Mouse (Mus musculus) kidney, embryonic 14.5 days (tissue): ENCODE measurements around the gene Ints14. TPM values are rescaled to one million over a fixed set of nuclear protein-coding genes. Genes with fewer than 3 reads are reported as not detected.

Experiments used
- ATAC-seq: fragments of 200-750 bp; cut with Nextera tagmentation; 2 replicates; pipeline ENCODE4 v1.8.0; 2017; ENCODE audit warnings: moderate number of reproducible peaks, mild to moderate bottlenecking, moderate TSS enrichment, moderate library complexity; ENCODE audit not compliant: low FRiP score, low TSS enrichment
- H3K27ac ChIP-seq: fragments of 300-500 bp; sonication (generic); 2 replicates; pipeline ENCODE4 v1.5.1; 2014; ENCODE audit warnings: low read depth, mild to moderate bottlenecking, low read length, moderate library complexity, mixed read lengths
- H3K27me3 ChIP-seq: fragments of 300-500 bp; sonication (generic); 2 replicates; pipeline ENCODE4 v1.6.1; 2014; ENCODE audit warnings: mild to moderate bottlenecking, low read length; ENCODE audit not compliant: control insufficient read depth, insufficient read depth
- H3K36me3 ChIP-seq: fragments of 300-500 bp; sonication (generic); 2 replicates; pipeline ENCODE4 v1.6.1; 2014; ENCODE audit warnings: low read length, mixed read lengths; ENCODE audit not compliant: control insufficient read depth, insufficient read depth
- H3K4me1 ChIP-seq: fragments of 300-500 bp; sonication (generic); 2 replicates; pipeline ENCODE4 v1.6.1; 2014; ENCODE audit warnings: low read length, mixed read lengths; ENCODE audit not compliant: control insufficient read depth, insufficient read depth
- H3K4me2 ChIP-seq: fragments of 300-500 bp; sonication (generic); replicated peaks from 2 replicates; pipeline ENCODE4 v1.6.1; 2014; ENCODE audit warnings: low read depth, mild to moderate bottlenecking, low read length
- H3K4me3 ChIP-seq: fragments of 300-500 bp; sonication (generic); 2 replicates; pipeline ENCODE4 v1.5.1; 2014; ENCODE audit warnings: mild to moderate bottlenecking, low read length
- H3K9ac ChIP-seq: fragments of 300-500 bp; sonication (generic); 2 replicates; pipeline ENCODE4 v1.6.1; 2014; ENCODE audit warnings: low read depth, mild to moderate bottlenecking, low read length, moderate library complexity
- H3K9me3 ChIP-seq: fragments of 300-500 bp; sonication (generic); 2 replicates; pipeline ENCODE4 v1.6.1; 2016; ENCODE audit warnings: low read length; ENCODE audit not compliant: control insufficient read depth
- WGBS: fragments of 180-500 bp; shearing (Covaris S2); extraction: QIAGEN DNeasy Blood & Tissue Kit; methylation state at CpG from one replicate; pipeline ENCODE4 v1.1.7; 2014; 5-methylcytosine and 5-hydroxymethylcytosine counted together
- polyA plus RNA-seq: library from polyadenylated mRNA; unstranded; fragments of >200 nt; fragmentation: Nextera tagmentation; extraction: Ambion mirVana; gene quantifications from 2 replicates; pipeline ENCODE4 v1.2.1, GENCODE M21; 2014

Ints14 gene
- polyA plus RNA-seq = 41.4 and 71.6 TPM in 2 replicates

GRCm38 (mm10) chr9:64960117-64960977, at the start of gene Ints14:
Ints14 (plus strand) TSS chr9:64960905.
- 3% methylated on average over 27 of the region's 29 CpGs for WGBS

GRCm38 (mm10) chr9:64913406-64913805, 47.3 kb upstream of the Ints14 start:
- no peaks in the 10 kb centered on the region for H3K27me3 ChIP-seq
- no peaks in the 10 kb centered on the region for H3K4me1 ChIP-seq
- no peaks in the 10 kb centered on the region; the same call in 1 of the 2 replicates for H3K36me3 ChIP-seq
- H3K9ac ChIP-seq = no peak overlapping the region
- no peak overlapping the region for H3K4me3 ChIP-seq
- H3K9me3 ChIP-seq = no peaks in the 10 kb centered on the region
- H3K27ac ChIP-seq = no peak overlapping the region
- no peak overlapping the region for H3K4me2 ChIP-seq
- 96% methylated on average over 4 of the region's 4 CpGs for WGBS
- ATAC-seq = no peak

More at GRCm38 (mm10) chr9:64960117-64960977, at the start of gene Ints14:
- Histone ChIP-seq H3K9me3 (no peaks in the 10 kb centered on the region), H3K4me1 (peaks cover 8% of the 10 kb centered on the region), H3K4me3 (peak within 1 kb of the TSS; percentile 82), H3K27ac (peak within 1 kb of the TSS; percentile 89), H3K27me3 (no peaks in the 10 kb centered on the region), H3K4me2 (peak within 1 kb of the TSS; percentile 81), H3K9ac (peak within 1 kb of the TSS; percentile 93), H3K36me3 (peaks cover 21% of the 10 kb centered on the region)
- ATAC-seq = peak; percentile 95

GRCm38 (mm10) chr9:64913973-64914372, 46.7 kb upstream of the Ints14 start:
- Histone ChIP-seq H3K9me3 (no peaks in the 10 kb centered on the region), H3K4me2 (no peak overlapping the region), H3K4me3 (no peak overlapping the region), H3K36me3 (no peaks in the 10 kb centered on the region; the same call in 1 of the 2 replicates), H3K27me3 (no peaks in the 10 kb centered on the region), H3K9ac (no peak overlapping the region), H3K27ac (no peak overlapping the region), H3K4me1 (no peaks in the 10 kb centered on the region)
- WGBS = 78% methylated on average over 2 of the region's 2 CpGs
- ATAC-seq = no peak

- WGBS = 81% methylated on average over 4 of the region's 4 CpGs
- Histone ChIP-seq H3K9me3 (no peaks in the 10 kb centered on the region), H3K27me3 (no peaks in the 10 kb centered on the region), H3K4me3 (no peak overlapping the region), H3K4me1 (no peaks in the 10 kb centered on the region), H3K27ac (no peak overlapping the region), H3K9ac (no peak overlapping the region), H3K4me2 (no peak overlapping the region), H3K36me3 (no peaks in the 10 kb centered on the region; the same call in 1 of the 2 replicates)
- ATAC-seq = no peak
Observed at GRCm38 (mm10) chr9:64914629-64915028, 46.1 kb upstream of the Ints14 start.

GRCm38 (mm10) chr9:64918560-64918959, 42.1 kb upstream of the Ints14 start:
- Histone ChIP-seq H3K36me3 (no peaks in the 10 kb centered on the region), H3K4me1 (no peaks in the 10 kb centered on the region), H3K9ac (peak overlapping the region; percentile 19; the same call in 1 of the 2 replicates), H3K4me2 (peak overlapping the region; percentile 38), H3K27ac (no peak overlapping the region), H3K27me3 (no peaks in the 10 kb centered on the region), H3K9me3 (no peaks in the 10 kb centered on the region), H3K4me3 (peak overlapping the region; percentile 30)
- no peak; the same call in 1 of the 2 replicates for ATAC-seq
- 43% methylated on average over 16 of the region's 16 CpGs for WGBS

- no peak overlapping the region for H3K9ac ChIP-seq
- H3K4me2 ChIP-seq = no peak overlapping the region
- no peaks in the 10 kb centered on the region for H3K9me3 ChIP-seq
- 74% methylated on average over 5 of the region's 5 CpGs for WGBS
- H3K36me3 ChIP-seq = no peaks in the 10 kb centered on the region
- 0 out of 2 replicates have a peak, but pooled peaks cover 5% of the 10 kb centered on the region for H3K4me1 ChIP-seq
- no peaks in the 10 kb centered on the region for H3K27me3 ChIP-seq
- no peak overlapping the region for H3K27ac ChIP-seq
- no peak for ATAC-seq
- no peak overlapping the region for H3K4me3 ChIP-seq
Observed at GRCm38 (mm10) chr9:64925771-64926170, 34.9 kb upstream of the Ints14 start.

GRCm38 (mm10) chr9:64926201-64926991, 34.3 kb upstream of the Ints14 start:
- Histone ChIP-seq H3K4me1 (0 out of 2 replicates have a peak, but pooled peaks cover 5% of the 10 kb centered on the region), H3K4me2 (no peak overlapping the region), H3K36me3 (no peaks in the 10 kb centered on the region), H3K9ac (no peak overlapping the region), H3K27me3 (no peaks in the 10 kb centered on the region), H3K9me3 (no peaks in the 10 kb centered on the region), H3K27ac (no peak overlapping the region), H3K4me3 (no peak overlapping the region)
- WGBS = 76% methylated on average over 8 of the region's 8 CpGs
- ATAC-seq = no peak

GRCm38 (mm10) chr9:64930256-64930655, 30.4 kb upstream of the Ints14 start:
- no peak overlapping the region for H3K4me3 ChIP-seq
- no peak overlapping the region for H3K4me2 ChIP-seq
- H3K27ac ChIP-seq = no peak overlapping the region
- WGBS = 84% methylated on average over 4 of the region's 4 CpGs
- 0 out of 2 replicates have a peak, but pooled peaks cover 5% of the 10 kb centered on the region for H3K4me1 ChIP-seq
- H3K27me3 ChIP-seq = no peaks in the 10 kb centered on the region
- H3K9me3 ChIP-seq = no peaks in the 10 kb centered on the region
- ATAC-seq = no peak
- no peak overlapping the region for H3K9ac ChIP-seq
- no peaks in the 10 kb centered on the region for H3K36me3 ChIP-seq
